Mouse (Mus musculus): Measurements from ENCODE around the gene Hivep3. TPM values are rescaled to one million over a fixed set of nuclear protein-coding genes. Genes with fewer than 3 reads are reported as not detected.

Gene Hivep3
- total and polyA plus RNA-seq, 3 experiments = 14.4 to 32.3 (median 21.2) TPM

GRCm38 (mm10) chr4:119751408-119752006 is 17.9 kb downstream of the Hivep3 start:
- Histone ChIP-seq H3K79me2 (replicated peaks; ENCODE audit: control insufficient read depth, extremely low read depth, insufficient read depth, poor library complexity, severe bottlenecking) (no peaks in the 10 kb centered on the region; the same call in 1 of the 2 replicates), H3K4me3 (replicated peaks in 1 of 3; ENCODE audit: low read depth in 2 of 3, low read length in 2 of 3, poor library complexity in 1 of 3) (no peak overlapping the region), H3K36me3 (replicated peaks in 1 of 2; ENCODE audit: control insufficient read depth in 1 of 2, insufficient read depth in 1 of 2, low read length in 1 of 2) (peaks cover 3 to 18% of the 10 kb centered on the region in 2 experiments), H3K9me3 (replicated peaks; ENCODE audit: low read length) (peaks cover 14% of the 10 kb centered on the region), H3K27me3 (replicated peaks) (no peaks in the 10 kb centered on the region), H3K4me1 (ENCODE audit: control insufficient read depth in 1 of 2, insufficient read depth in 2 of 2) (peaks cover 10 to 28% of the 10 kb centered on the region in 2 experiments), H3K27ac (ENCODE audit: insufficient read depth, low read depth) (no peak overlapping the region), H3K9ac (ENCODE audit: insufficient read depth, low read depth) (no peak overlapping the region), H3K4me2 (ENCODE audit: insufficient read depth, low read depth, poor library complexity, severe bottlenecking) (no peak overlapping the region)
- DNase-seq (ENCODE audit: extremely low read depth) = no peak
- in situ Hi-C loops (cut with MboI; ENCODE audit: low pct_ligation_motif_present, low pct_unique_long_range_greater_than_20kb, low sequenced_read_pairs) = no loop called here
- TF ChIP-seq MAFK (IDR thresholded peaks at IDR 0.05; ENCODE audit: insufficient replicate concordance, low read length) (no peak), UBTF (IDR thresholded peaks at IDR 0.05; ENCODE audit: low read depth, low read length) (no peak), CHD1 (IDR thresholded peaks at IDR 0.05; ENCODE audit: low read depth, low read length) (no peak), E2F4 (IDR thresholded peaks at IDR 0.05; ENCODE audit: insufficient replicate concordance, low read depth, low read length) (no peak), MAZ (IDR thresholded peaks at IDR 0.05; ENCODE audit: low read depth, low read length) (no peak)
- dilution Hi-C loops (cut with MboI; ENCODE audit: extremely low pct_ligation_motif_present, extremely low pct_unique_long_range_greater_than_20kb, low sequenced_read_pairs) = no loop called here

- H3K79me2 ChIP-seq (replicated peaks; ENCODE audit: control insufficient read depth, extremely low read depth, insufficient read depth, poor library complexity, severe bottlenecking) = no peaks in the 10 kb centered on the region; the same call in 1 of the 2 replicates
- no peak for DNase-seq (ENCODE audit: extremely low read depth)
- no peak overlapping the region for H3K9ac ChIP-seq (ENCODE audit: insufficient read depth, low read depth)
- H3K4me3 ChIP-seq (replicated peaks in 1 of 3; ENCODE audit: low read depth in 2 of 3, low read length in 2 of 3, poor library complexity in 1 of 3) = no peak overlapping the region
- H3K4me1 ChIP-seq (ENCODE audit: control insufficient read depth in 1 of 2, insufficient read depth in 2 of 2) = peaks cover 4 to 39% of the 10 kb centered on the region in 2 experiments; a peak in 3 of 4 replicates
- H3K9me3 ChIP-seq (replicated peaks; ENCODE audit: low read length) = peaks cover 14% of the 10 kb centered on the region
- in situ Hi-C loops (cut with MboI; ENCODE audit: low pct_ligation_motif_present, low pct_unique_long_range_greater_than_20kb, low sequenced_read_pairs) (no loop called here), dilution Hi-C loops (cut with MboI; ENCODE audit: extremely low pct_ligation_motif_present, extremely low pct_unique_long_range_greater_than_20kb, low sequenced_read_pairs) (no loop called here)
- H3K27me3 ChIP-seq (replicated peaks) = no peaks in the 10 kb centered on the region
- peaks cover 5 to 26% of the 10 kb centered on the region in 2 experiments for H3K36me3 ChIP-seq (replicated peaks in 1 of 2; ENCODE audit: control insufficient read depth in 1 of 2, insufficient read depth in 1 of 2, low read length in 1 of 2)
- no peak overlapping the region for H3K4me2 ChIP-seq (ENCODE audit: insufficient read depth, low read depth, poor library complexity, severe bottlenecking)
- no peak overlapping the region for H3K27ac ChIP-seq (ENCODE audit: insufficient read depth, low read depth)
- TF ChIP-seq CHD2 (IDR thresholded peaks at IDR 0.05; ENCODE audit: low read length) (no peak), USF2 (conservative IDR thresholded peaks at IDR 0.05; ENCODE audit: low read depth, low read length) (no peak), USF1 (IDR thresholded peaks at IDR 0.05; ENCODE audit: low read depth, low read length) (no peak), MAZ (IDR thresholded peaks at IDR 0.05; ENCODE audit: low read depth, low read length) (no peak), MEF2A (IDR thresholded peaks at IDR 0.05; ENCODE audit: borderline replicate concordance, low read depth, low read length) (no peak), ELF1 (IDR thresholded peaks at IDR 0.05; ENCODE audit: low read depth, low read length) (no peak), PAX5 (IDR thresholded peaks at IDR 0.05; ENCODE audit: low read length) (no peak), JUND (conservative IDR thresholded peaks at IDR 0.05; ENCODE audit: low read depth, low read length) (no peak), NELFE (IDR thresholded peaks at IDR 0.05; ENCODE audit: low read depth, low read length) (no peak), MXI1 (IDR thresholded peaks at IDR 0.05; ENCODE audit: low read depth, low read length) (no peak)
Measured at GRCm38 (mm10) chr4:119759574-119760233, 26.1 kb downstream of the Hivep3 start.
